In genomic region chr11:80289701-80290445, GRCm38 (mm10) we compare ENCODE assay signal across 8 mouse cellular contexts. TPM values are rescaled to one million over a fixed set of nuclear protein-coding genes. Genes with fewer than 3 reads are reported as not detected.
DNase-seq lines count a peak whose midpoint lies in the region; ATAC-seq and TF ChIP-seq lines count a peak whose summit lies in the region.

No protein-coding gene starts in this region.

- H3K27me3 ChIP-seq in heart, embryonic 15.5 days = peaks cover 19% of the 10 kb centered on the region; the same call in 1 of the 2 replicates
- H3K27me3 ChIP-seq in kidney, embryonic 16.5 days (ENCODE audit: insufficient read depth, low read length) = no peaks in the 10 kb centered on the region
- peaks cover 4% of the 10 kb centered on the region for H3K27me3 ChIP-seq in liver, embryonic 11.5 days (replicated peaks; ENCODE audit: control insufficient read depth, insufficient read depth, low read length)
- no peaks in the 10 kb centered on the region for H3K27me3 ChIP-seq in midbrain, postnatal 0 days (ENCODE audit: insufficient read depth, low read length)

- peak overlapping the region; percentile 34 for H3K4me3 ChIP-seq in heart, embryonic 15.5 days
- peak overlapping the region; percentile 36 for H3K4me3 ChIP-seq in kidney, embryonic 16.5 days (ENCODE audit: low read length)
- peak overlapping the region; percentile 7; the same call in 1 of the 2 replicates for H3K4me3 ChIP-seq in liver, embryonic 11.5 days (ENCODE audit: low read depth, low read length)
- peak overlapping the region; percentile 35 for H3K4me3 ChIP-seq in midbrain, postnatal 0 days (ENCODE audit: low read depth, low read length)

- H3K9ac ChIP-seq in heart, embryonic 15.5 days = no peak overlapping the region
- H3K9ac ChIP-seq in kidney, embryonic 16.5 days (replicated peaks; ENCODE audit: low read length) = no peak overlapping the region
- H3K9ac ChIP-seq in liver, embryonic 11.5 days (ENCODE audit: low read depth, low read length) = no peak overlapping the region
- peak overlapping the region; percentile 48 for H3K9ac ChIP-seq in midbrain, postnatal 0 days (replicated peaks; ENCODE audit: low read length, poor library complexity, severe bottlenecking)

- H3K36me3 ChIP-seq in heart, embryonic 15.5 days = no peaks in the 10 kb centered on the region
- H3K36me3 ChIP-seq in kidney, embryonic 16.5 days (ENCODE audit: insufficient read depth, low read length) = no peaks in the 10 kb centered on the region
- no peaks in the 10 kb centered on the region for H3K36me3 ChIP-seq in liver, embryonic 11.5 days (ENCODE audit: control insufficient read depth, insufficient read depth, low read length)
- no peaks in the 10 kb centered on the region for H3K36me3 ChIP-seq in midbrain, postnatal 0 days (ENCODE audit: insufficient read depth, low read length)

- peak overlapping the region; percentile 61 for H3K4me2 ChIP-seq in heart, embryonic 15.5 days
- H3K4me2 ChIP-seq in kidney, embryonic 16.5 days (replicated peaks; ENCODE audit: low read depth, low read length) = peak overlapping the region; percentile 64
- peak overlapping the region; percentile 54 for H3K4me2 ChIP-seq in liver, embryonic 11.5 days
- H3K4me2 ChIP-seq in midbrain, postnatal 0 days (ENCODE audit: low read depth, low read length, poor library complexity, severe bottlenecking) = peak overlapping the region; percentile 50

- DNase-seq in gastrocnemius, postnatal 14 days = peak; percentile 27
- DNase-seq in gastrocnemius, adult 8-10 months (ENCODE audit: low spot score in 2 of 2) = no peak
- peak; percentile 79 for DNase-seq in embryo, embryonic 11 days
- DNase-seq in liver, embryonic 11.5 days (ENCODE audit: low spot score) = peak; percentile 50
- peak; percentile 73 for DNase-seq in midbrain, postnatal 0 days (ENCODE audit: low spot score)
- peak; percentile 25 for DNase-seq in thymus, postnatal 25 days

- 0 out of 2 replicates have a peak, but pooled peaks cover 4% of the 10 kb centered on the region for H3K9me3 ChIP-seq in heart, embryonic 15.5 days (replicated peaks)
- no peaks in the 10 kb centered on the region for H3K9me3 ChIP-seq in kidney, embryonic 16.5 days (ENCODE audit: low read length)
- no peaks in the 10 kb centered on the region for H3K9me3 ChIP-seq in liver, embryonic 11.5 days (ENCODE audit: control insufficient read depth, low read length)
- H3K9me3 ChIP-seq in midbrain, postnatal 0 days (ENCODE audit: low read length) = no peaks in the 10 kb centered on the region

- ATAC-seq in heart, embryonic 15.5 days (replicated peaks; ENCODE audit: insufficient number of reproducible peaks, insufficient read depth, low FRiP score, low read depth) = peak; percentile 70
- peak; percentile 92 for ATAC-seq in kidney, embryonic 16.5 days (ENCODE audit: low FRiP score, low TSS enrichment)
- ATAC-seq in liver, embryonic 11.5 days (replicated peaks; ENCODE audit: low FRiP score) = peak; percentile 49; the same call in 1 of the 2 replicates
- ATAC-seq in midbrain, postnatal 0 days (ENCODE audit: low FRiP score) = peak; percentile 89

- H3K4me1 ChIP-seq in heart, embryonic 15.5 days (replicated peaks) = peaks cover 18% of the 10 kb centered on the region
- H3K4me1 ChIP-seq in kidney, embryonic 16.5 days (ENCODE audit: insufficient read depth, low read length) = peaks cover 16% of the 10 kb centered on the region
- peaks cover 4% of the 10 kb centered on the region; the same call in 1 of the 2 replicates for H3K4me1 ChIP-seq in liver, embryonic 11.5 days (replicated peaks; ENCODE audit: control insufficient read depth, insufficient read depth, low read length)
- H3K4me1 ChIP-seq in midbrain, postnatal 0 days (ENCODE audit: insufficient read depth, low read length) = no peaks in the 10 kb centered on the region

- intact Hi-C loops in gastrocnemius, postnatal 14 days (cut with DNase I; ENCODE audit: low total_unique reads) = loop anchor here (5.0 kb wide), 1 partner anchor 62 kb away; no protein-coding TSS in a partner anchor

- WGBS in heart, embryonic 15.5 days = 2% methylated on average over 23 of the region's 23 CpGs
- WGBS in kidney, embryonic 16.5 days = 0% methylated on average over 23 of the region's 23 CpGs
- WGBS in liver, embryonic 11.5 days = 3% methylated on average over 23 of the region's 23 CpGs
- 1% methylated on average over 23 of the region's 23 CpGs for WGBS in midbrain, postnatal 0 days

- peak; percentile 25; the same call in 1 of the 2 replicates for TF ChIP-seq CTCF in midbrain, postnatal 0 days (IDR thresholded peaks at IDR 0.05)

- H3K27ac ChIP-seq in heart, embryonic 15.5 days = peak overlapping the region; percentile 14; the same call in 1 of the 2 replicates
- peak overlapping the region; percentile 17 for H3K27ac ChIP-seq in kidney, embryonic 16.5 days (ENCODE audit: low read length)
- H3K27ac ChIP-seq in liver, embryonic 11.5 days (ENCODE audit: low read depth, low read length) = no peak overlapping the region
- H3K27ac ChIP-seq in midbrain, postnatal 0 days (ENCODE audit: low read depth, low read length) = peak overlapping the region; percentile 88

RNA-seq across cellular contexts. Expression of gene Rhbdl3, which starts 10.8 kb away (rescaled TPM):
- total RNA-seq in gastrocnemius, postnatal 14 days (2021) = 10 to 100 TPM; 10.6 to 11.4 TPM
- total RNA-seq in gastrocnemius, adult 8-10 months (2022) = 1 to 10 TPM; 2.8 to 8.4 (median 4.6) TPM
- polyA plus RNA-seq in heart, embryonic 15.5 days (2015; fragmentation: Nextera tagmentation; extraction: Ambion mirVana) = 1.7 and 3.2 TPM in 2 replicates
- polyA plus RNA-seq in kidney, embryonic 16.5 days (2015; fragmentation: Nextera tagmentation; extraction: Ambion mirVana) = 2.4 TPM in 2 replicates
- polyA plus RNA-seq in liver, embryonic 11.5 days (2014; fragmentation: Nextera tagmentation; extraction: Ambion mirVana) = 0.29 and 0.60 TPM in 2 replicates
- 1.9 and 5.7 TPM in 2 replicates for total RNA-seq in midbrain, postnatal 0 days (2014; rRNA removed)
- polyA plus RNA-seq in midbrain, postnatal 0 days (2015; fragmentation: Nextera tagmentation; extraction: Ambion mirVana) = 1.4 and 1.7 TPM in 2 replicates

Comparison
In these comparisons a context has a peak if more than half of its experiments do, and no peak if none do; other contexts are left out.
1. DNase-seq: peak in gastrocnemius, postnatal 14 days (single experiment), embryo, embryonic 11 days (single experiment), liver, embryonic 11.5 days (single experiment), midbrain, postnatal 0 days (single experiment) and thymus, postnatal 25 days (single experiment); none in gastrocnemius, adult 8-10 months (0 of 2).
2. Peak in every context shown above with its lines, with median percentiles within 50 percentile points of each other: ATAC-seq, H3K4me2 ChIP-seq and H3K4me3 ChIP-seq.